Mouse (Mus musculus) thymus, adult 2 months (tissue): Measurements from ENCODE around the gene Clns1a. TPM values are rescaled to one million over a fixed set of nuclear protein-coding genes. Genes with fewer than 3 reads are reported as not detected.

ENCODE experiments used
- DNase-seq: peaks from one replicate; pipeline ENCODE4 v3.0.0; 2021
- H3K27ac ChIP-seq: fragments of 200-500 bp; 2 replicates; pipeline ENCODE4 v1.5.1; 2012; ENCODE audit warnings: low read length, control low read depth; ENCODE audit not compliant: control insufficient read depth, insufficient read depth
- H3K27me3 ChIP-seq: fragments of 200-500 bp; 2 replicates; pipeline ENCODE4 v1.6.1; 2012; ENCODE audit warnings: mild to moderate bottlenecking, low read length, moderate library complexity, mixed read lengths; ENCODE audit not compliant: control insufficient read depth, insufficient read depth
- H3K36me3 ChIP-seq: fragments of 200-500 bp; 2 replicates; pipeline ENCODE4 v1.6.1; 2012; ENCODE audit warnings: mild to moderate bottlenecking, low read length, moderate library complexity; ENCODE audit not compliant: control insufficient read depth, insufficient read depth
- H3K4me1 ChIP-seq: fragments of 200-500 bp; replicated peaks from 2 replicates; pipeline ENCODE4 v1.6.1; 2012; ENCODE audit warnings: low read length; ENCODE audit not compliant: control insufficient read depth, insufficient read depth
- H3K4me3 ChIP-seq: fragments of 200-500 bp; 2 replicates; pipeline ENCODE4 v1.5.1; 2012; ENCODE audit warnings: mild to moderate bottlenecking, low read length, control low read depth, moderate library complexity; ENCODE audit not compliant: control insufficient read depth, insufficient read depth
- CTCF ChIP-seq: fragments of 200-500 bp; IDR thresholded peaks from 2 replicates; pipeline ENCODE4 v1.5.1; 2012; ENCODE audit warnings: mild to moderate bottlenecking, control low read depth, low read length, moderate library complexity, borderline replicate concordance; ENCODE audit not compliant: control insufficient read depth, poor library complexity, insufficient read depth; ENCODE audit errors: extremely low read depth
- POLR2A ChIP-seq: fragments of 200-500 bp; IDR thresholded peaks from 2 replicates; pipeline ENCODE4 v1.6.1; 2012; ENCODE audit warnings: mild to moderate bottlenecking, low read length, control low read depth, moderate library complexity; ENCODE audit not compliant: control insufficient read depth, poor library complexity, insufficient read depth; ENCODE audit errors: extremely low read depth
- WGBS: fragments of 180-500 bp; shearing (Covaris S2); methylation state at CpG from one replicate; pipeline ENCODE4 v1.1.7; 2018; 5-methylcytosine and 5-hydroxymethylcytosine counted together
- polyA plus RNA-seq: library from polyadenylated mRNA; depleted of rRNA; stranded (reverse); fragments of >200 nt; gene quantifications from 2 replicates; pipeline ENCODE4 v1.2.3, GENCODE M21; 2012

Gene Clns1a
- polyA plus RNA-seq, 1 experiment = 63.3 TPM

- WGBS = 100% methylated on average over 1 of the region's 1 CpGs
- no peak for DNase-seq
- no peaks in the 10 kb centered on the region for H3K27me3 ChIP-seq
- no peak overlapping the region for H3K4me3 ChIP-seq
- no peak for TF ChIP-seq CTCF
- no peak for TF ChIP-seq POLR2A
- peaks cover 6% of the 10 kb centered on the region for H3K4me1 ChIP-seq
- H3K36me3 ChIP-seq = peaks cover 6% of the 10 kb centered on the region; the same call in 1 of the 2 replicates
- no peak overlapping the region for H3K27ac ChIP-seq
Measured at GRCm38 (mm10) chr7:97695441-97695840, 993 bp upstream of the Clns1a start.

GRCm38 (mm10) chr7:97696133-97696505 lies 315 bp upstream of the Clns1a start:
- DNase-seq = peak; percentile 27
- TF ChIP-seq POLR2A (no peak), CTCF (no peak)

GRCm38 (mm10) chr7:97700173-97700572 lies 3.7 kb downstream of the Clns1a start:
- Histone ChIP-seq H3K27ac (no peak overlapping the region), H3K36me3 (peaks cover 6% of the 10 kb centered on the region; the same call in 1 of the 2 replicates), H3K4me3 (no peak overlapping the region), H3K4me1 (peaks cover 6% of the 10 kb centered on the region), H3K27me3 (no peaks in the 10 kb centered on the region)
- TF ChIP-seq CTCF (no peak), POLR2A (no peak)
- no peak for DNase-seq
- WGBS = 97% methylated on average over 4 of the region's 4 CpGs

More at GRCm38 (mm10) chr7:97696133-97696505, 315 bp upstream of the Clns1a start:
- WGBS = 49% methylated on average over 19 of the region's 19 CpGs
- Histone ChIP-seq H3K36me3 (peaks cover 6% of the 10 kb centered on the region; the same call in 1 of the 2 replicates), H3K27ac (peak overlapping the region; percentile 23; the same call in 1 of the 2 replicates), H3K4me3 (peak overlapping the region; percentile 93), H3K27me3 (no peaks in the 10 kb centered on the region), H3K4me1 (peaks cover 6% of the 10 kb centered on the region)

- TF ChIP-seq CTCF (no peak), POLR2A (no peak)
- Histone ChIP-seq H3K36me3 (peaks cover 6% of the 10 kb centered on the region; the same call in 1 of the 2 replicates), H3K27ac (no peak overlapping the region), H3K4me1 (peaks cover 4% of the 10 kb centered on the region), H3K27me3 (no peaks in the 10 kb centered on the region), H3K4me3 (no peak overlapping the region)
- 89% methylated on average over 6 of the region's 6 CpGs for WGBS
- no peak for DNase-seq
Measured at GRCm38 (mm10) chr7:97701106-97701505, 4.7 kb downstream of the Clns1a start.

- Histone ChIP-seq H3K36me3 (no peaks in the 10 kb centered on the region; the same call in 1 of the 2 replicates), H3K4me3 (no peak overlapping the region), H3K4me1 (peaks cover 8% of the 10 kb centered on the region), H3K27me3 (no peaks in the 10 kb centered on the region), H3K27ac (no peak overlapping the region)
- 95% methylated on average over 4 of the region's 4 CpGs for WGBS
- DNase-seq = no peak
- TF ChIP-seq CTCF (no peak), POLR2A (no peak)
Measured at GRCm38 (mm10) chr7:97707123-97707522, 10.7 kb downstream of the Clns1a start.

GRCm38 (mm10) chr7:97707809-97708208 lies 11.4 kb downstream of the Clns1a start:
- Histone ChIP-seq H3K4me3 (no peak overlapping the region), H3K27me3 (no peaks in the 10 kb centered on the region), H3K4me1 (peaks cover 8% of the 10 kb centered on the region), H3K36me3 (peaks cover 6% of the 10 kb centered on the region; the same call in 1 of the 2 replicates), H3K27ac (no peak overlapping the region)
- TF ChIP-seq CTCF (no peak), POLR2A (no peak)
- 89% methylated on average over 5 of the region's 5 CpGs for WGBS
- no peak for DNase-seq

GRCm38 (mm10) chr7:97709204-97709603 lies 12.8 kb downstream of the Clns1a start:
- TF ChIP-seq CTCF = no peak
- TF ChIP-seq POLR2A = no peak
- 67% methylated on average over 3 of the region's 3 CpGs for WGBS
- Histone ChIP-seq H3K27ac (no peak overlapping the region; the same call in 1 of the 2 replicates), H3K36me3 (peaks cover 15% of the 10 kb centered on the region), H3K4me1 (peaks cover 8% of the 10 kb centered on the region), H3K27me3 (no peaks in the 10 kb centered on the region), H3K4me3 (no peak overlapping the region)
- DNase-seq = no peak
